Mouse (Mus musculus) limb, embryonic 13.5 days (tissue): ENCODE measurements around the gene Smco3. TPM values are rescaled to one million over a fixed set of nuclear protein-coding genes. Genes with fewer than 3 reads are reported as not detected.
"Not testable (repeated sequence)": the region's sequence is repeated elsewhere in the genome, so short reads cannot be mapped to it uniquely, and the experiment has no call there.

ENCODE experiments used
- ATAC-seq: fragments of 200-750 bp; cut with Nextera tagmentation; 2 replicates; pipeline ENCODE4 v1.8.0; 2017; ENCODE audit warnings: low read depth, moderate number of reproducible peaks, moderate TSS enrichment; ENCODE audit not compliant: low FRiP score
- H3K27ac ChIP-seq: fragments of 300-500 bp; sonication (generic); 2 replicates; pipeline ENCODE4 v1.5.1; 2015; ENCODE audit warnings: inconsistent platforms, mild to moderate bottlenecking, moderate library complexity
- H3K27me3 ChIP-seq: fragments of 300-500 bp; sonication (generic); 2 replicates; pipeline ENCODE4 v1.6.1; 2015; ENCODE audit warnings: mild to moderate bottlenecking, inconsistent platforms
- H3K36me3 ChIP-seq: fragments of 300-500 bp; sonication (generic); 2 replicates; pipeline ENCODE4 v1.6.1; 2015; ENCODE audit warnings: inconsistent platforms, mild to moderate bottlenecking, moderate library complexity
- H3K4me1 ChIP-seq: fragments of 300-500 bp; sonication (generic); 2 replicates; pipeline ENCODE4 v1.6.1; 2015; ENCODE audit warnings: inconsistent platforms
- H3K4me2 ChIP-seq: fragments of 300-500 bp; sonication (generic); replicated peaks from 2 replicates; pipeline ENCODE4 v1.6.1; 2015; ENCODE audit warnings: inconsistent platforms, mild to moderate bottlenecking, moderate library complexity
- H3K4me3 ChIP-seq: fragments of 300-500 bp; sonication (generic); 2 replicates; pipeline ENCODE4 v1.5.1; 2015; ENCODE audit warnings: moderate library complexity, mild to moderate bottlenecking, inconsistent platforms
- H3K9ac ChIP-seq: fragments of 300-500 bp; sonication (generic); 2 replicates; pipeline ENCODE4 v1.6.1; 2015; ENCODE audit warnings: mild to moderate bottlenecking, inconsistent platforms
- H3K9me3 ChIP-seq: fragments of 300-500 bp; sonication (generic); 2 replicates; pipeline ENCODE4 v1.6.1; 2016; ENCODE audit warnings: inconsistent platforms
- WGBS: fragments of 180-500 bp; shearing (Covaris S2); methylation state at CpG from one replicate; pipeline ENCODE4 v1.1.7; 2015; 5-methylcytosine and 5-hydroxymethylcytosine counted together
- polyA plus RNA-seq: library from polyadenylated mRNA; unstranded; fragments of >200 nt; fragmentation: Nextera tagmentation; extraction: Ambion mirVana; gene quantifications from 2 replicates; pipeline ENCODE4 v1.2.1, GENCODE M21; 2015

Gene Smco3
- polyA plus RNA-seq, 1 experiment from 2014 or later: 1.2 TPM

DNA sequence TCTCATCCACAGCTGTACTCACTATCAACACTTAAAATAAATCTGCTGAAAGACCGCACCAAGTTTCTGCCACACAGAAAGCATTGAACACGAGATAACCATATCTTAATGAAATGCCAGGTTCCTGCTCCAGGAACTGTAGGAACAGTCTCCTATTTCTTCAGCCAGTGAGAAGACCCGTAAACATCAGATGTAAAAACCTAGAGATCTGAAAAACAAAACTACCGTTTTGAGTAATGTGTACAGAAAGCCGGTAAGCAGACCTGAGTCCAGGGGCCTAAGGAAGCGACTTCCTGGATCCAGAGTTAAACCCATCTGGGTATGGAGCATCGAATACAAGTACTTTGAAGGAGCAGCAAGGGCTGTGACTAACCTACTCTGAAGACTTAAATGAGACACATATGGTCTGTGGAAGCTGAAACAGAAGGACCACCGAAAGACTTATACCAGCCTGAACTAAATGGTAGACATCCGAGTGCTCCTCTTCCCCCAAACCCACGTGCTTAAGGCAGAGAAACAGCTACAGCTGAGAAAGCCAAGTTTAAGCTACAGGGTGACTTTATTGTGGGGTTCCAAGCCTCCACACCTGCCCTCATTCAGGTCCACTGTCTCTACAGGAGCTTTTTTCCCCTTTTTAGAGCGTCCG, 32.0 kb downstream of the Smco3 start:
- ATAC-seq: no peak; the same call in 1 of the 2 replicates
- H3K4me1 ChIP-seq: peaks cover 24% of the 10 kb centered on the region
- no peaks in the 10 kb centered on the region for H3K36me3 ChIP-seq
- no peaks in the 10 kb centered on the region for H3K27me3 ChIP-seq
- peak overlapping the region; percentile 100 for H3K27ac ChIP-seq
- H3K4me2 ChIP-seq: peak overlapping the region; percentile 75
- 13% methylated on average over 12 of the region's 12 CpGs for WGBS
- H3K9ac ChIP-seq: peak overlapping the region; percentile 98
- peak overlapping the region; percentile 74 for H3K4me3 ChIP-seq
- no peaks in the 10 kb centered on the region for H3K9me3 ChIP-seq

DNA sequence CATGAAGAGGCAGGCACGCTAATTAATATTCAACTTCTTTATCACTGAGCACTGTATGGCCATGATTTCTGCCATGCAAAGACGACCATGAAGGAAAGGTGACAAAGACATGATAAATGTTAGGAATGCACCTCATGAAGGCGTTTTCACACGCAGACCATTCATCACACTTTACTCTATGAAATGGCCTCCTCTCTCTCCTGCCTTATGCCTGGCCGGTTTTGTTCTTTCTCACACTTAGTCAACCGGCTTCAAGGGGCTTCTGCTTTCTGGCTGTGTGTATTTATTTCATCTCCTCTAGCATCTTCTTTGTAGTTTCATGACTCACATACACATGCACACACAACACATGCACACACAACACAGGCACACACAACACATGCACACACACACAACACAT, 34.0 kb downstream of the Smco3 start:
- Histone ChIP-seq H3K27me3 (no peaks in the 10 kb centered on the region), H3K27ac (no peak overlapping the region), H3K9me3 (no peaks in the 10 kb centered on the region), H3K4me1 (peaks cover 14% of the 10 kb centered on the region), H3K9ac (no peak overlapping the region), H3K4me3 (no peak overlapping the region), H3K36me3 (no peaks in the 10 kb centered on the region), H3K4me2 (no peak overlapping the region)
- no peak for ATAC-seq
- 86% methylated on average over 6 of the region's 6 CpGs for whole genome bisulfite sequencing

DNA sequence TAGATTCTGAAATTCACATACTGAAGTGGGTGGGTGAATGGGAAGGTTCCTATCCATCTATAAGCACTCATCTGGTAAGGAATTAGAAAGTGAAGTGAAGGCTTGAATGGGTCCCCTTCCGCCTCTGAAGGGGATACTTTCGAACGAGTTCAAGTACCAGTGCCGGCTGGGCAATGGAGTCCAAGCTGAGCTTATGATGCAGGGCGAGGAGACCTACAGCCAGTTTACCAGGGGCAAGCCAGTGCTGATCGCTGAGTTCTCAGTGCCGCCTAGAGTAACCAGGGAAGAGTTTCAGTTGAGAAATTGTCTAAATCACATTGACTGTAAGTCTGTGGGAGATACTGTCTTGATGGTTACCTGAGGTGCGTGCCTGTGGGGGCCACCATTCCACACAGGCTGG, 34.5 kb downstream of the Smco3 start:
- Histone ChIP-seq H3K4me2 (no peak overlapping the region), H3K27ac (no peak overlapping the region), H3K4me1 (peaks cover 14% of the 10 kb centered on the region), H3K27me3 (no peaks in the 10 kb centered on the region), H3K36me3 (no peaks in the 10 kb centered on the region), H3K9ac (no peak overlapping the region), H3K9me3 (no peaks in the 10 kb centered on the region), H3K4me3 (no peak overlapping the region)
- WGBS: 93% methylated on average over 8 of the region's 8 CpGs
- no peak for ATAC-seq

DNA sequence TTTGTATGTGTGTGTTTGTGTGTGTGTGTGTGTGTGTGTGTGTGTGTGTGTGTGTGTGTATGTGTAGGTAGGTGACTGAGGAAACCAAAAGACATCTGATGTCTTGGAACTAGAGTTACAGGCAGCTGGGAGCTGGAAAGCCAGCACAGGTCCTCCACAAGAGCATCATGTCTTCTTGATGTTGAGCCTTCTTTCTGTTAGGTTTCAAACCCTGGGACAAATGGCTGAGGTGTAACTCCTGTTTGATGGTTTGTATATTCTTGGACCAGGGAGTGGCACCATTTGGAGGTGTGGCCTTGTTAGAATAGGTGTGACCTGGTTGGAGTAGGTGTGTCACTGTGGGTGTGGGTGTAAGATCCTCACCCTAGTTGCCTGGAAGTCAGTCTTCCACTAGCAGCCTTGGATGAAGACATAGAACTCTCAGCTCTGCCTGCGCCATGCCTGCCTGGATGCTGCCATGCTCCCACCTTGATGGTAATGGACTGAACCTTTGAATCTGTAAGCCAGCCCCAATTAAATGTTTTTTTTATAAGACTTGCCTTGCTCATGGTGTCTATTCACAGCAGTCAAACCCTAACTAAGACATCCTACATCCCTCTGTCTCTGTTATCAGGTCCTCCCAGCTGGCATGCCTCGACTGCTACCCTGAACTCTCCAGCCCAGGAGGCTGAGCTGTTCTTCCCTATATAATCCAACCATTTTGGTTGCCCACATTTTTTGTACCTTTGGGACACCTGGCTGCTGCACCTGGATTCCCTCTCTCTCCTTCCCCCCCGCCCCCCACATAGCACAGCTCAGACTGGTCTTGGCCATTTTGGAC, 37.2 kb downstream of the Smco3 start:
- not testable (repeated sequence) for H3K4me3 ChIP-seq, H3K4me2 ChIP-seq, H3K27ac ChIP-seq, H3K36me3 ChIP-seq, H3K27me3 ChIP-seq, H3K9me3 ChIP-seq, H3K9ac ChIP-seq, ATAC-seq
- WGBS: 84% methylated on average over 3 of the region's 3 CpGs
- H3K4me1 ChIP-seq: peaks cover 14% of the 10 kb centered on the region

DNA sequence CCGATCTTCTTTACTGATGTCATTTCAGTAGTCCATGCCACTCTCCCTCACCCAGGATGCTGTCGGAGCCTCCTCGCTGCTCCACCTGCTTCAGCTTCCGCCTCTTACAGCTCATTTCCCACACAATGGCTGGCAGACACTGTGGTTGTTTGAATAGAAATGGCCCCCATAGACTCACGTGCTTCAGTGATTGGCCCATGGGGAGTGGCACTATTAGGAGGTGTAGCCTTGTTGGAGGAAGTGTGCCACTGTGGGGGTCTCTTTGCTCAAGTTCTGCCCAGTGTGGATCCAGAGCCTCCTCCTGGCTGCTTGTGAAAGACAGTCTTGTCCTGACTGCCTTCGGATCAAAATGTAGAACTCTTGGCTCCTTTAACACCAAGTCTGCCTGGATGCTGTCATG, 39.4 kb downstream of the Smco3 start:
- 66% methylated on average over 6 of the region's 6 CpGs for WGBS
- 0 out of 2 replicates have a peak, but pooled peaks have one; percentile 29 for ATAC-seq
- Histone ChIP-seq H3K9ac (no peak overlapping the region), H3K4me1 (peaks cover 14% of the 10 kb centered on the region), H3K36me3 (no peaks in the 10 kb centered on the region), H3K9me3 (no peaks in the 10 kb centered on the region), H3K27ac (no peak overlapping the region), H3K27me3 (no peaks in the 10 kb centered on the region), H3K4me2 (no peak overlapping the region), H3K4me3 (no peak overlapping the region)

DNA sequence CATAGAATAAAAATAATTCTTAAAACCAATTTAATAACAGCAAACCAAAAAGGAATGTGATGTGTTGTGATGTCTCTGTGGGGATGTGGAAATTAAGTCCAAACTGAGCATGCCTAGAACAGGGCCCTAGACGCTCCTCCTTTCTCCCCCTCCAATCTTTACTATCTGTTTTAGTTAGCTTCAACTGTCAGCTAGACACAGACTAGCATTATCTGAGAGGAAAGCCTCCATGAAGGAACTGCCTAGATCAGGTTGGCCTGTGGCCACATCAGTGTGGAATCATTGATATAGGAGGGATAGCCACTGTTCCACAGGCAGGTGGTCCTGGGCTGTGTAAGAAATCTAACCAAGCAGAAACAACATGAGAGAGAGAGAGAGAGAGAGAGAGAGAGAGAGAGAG, 40.1 kb downstream of the Smco3 start:
- Histone ChIP-seq H3K4me1 (peaks cover 14% of the 10 kb centered on the region), H3K27me3 (no peaks in the 10 kb centered on the region), H3K4me3 (no peak overlapping the region), H3K9ac (no peak overlapping the region), H3K9me3 (no peaks in the 10 kb centered on the region), H3K4me2 (no peak overlapping the region), H3K27ac (no peak overlapping the region), H3K36me3 (no peaks in the 10 kb centered on the region)
- no peak for ATAC-seq
- WGBS: 68% methylated on average over 1 of the region's 1 CpGs

DNA sequence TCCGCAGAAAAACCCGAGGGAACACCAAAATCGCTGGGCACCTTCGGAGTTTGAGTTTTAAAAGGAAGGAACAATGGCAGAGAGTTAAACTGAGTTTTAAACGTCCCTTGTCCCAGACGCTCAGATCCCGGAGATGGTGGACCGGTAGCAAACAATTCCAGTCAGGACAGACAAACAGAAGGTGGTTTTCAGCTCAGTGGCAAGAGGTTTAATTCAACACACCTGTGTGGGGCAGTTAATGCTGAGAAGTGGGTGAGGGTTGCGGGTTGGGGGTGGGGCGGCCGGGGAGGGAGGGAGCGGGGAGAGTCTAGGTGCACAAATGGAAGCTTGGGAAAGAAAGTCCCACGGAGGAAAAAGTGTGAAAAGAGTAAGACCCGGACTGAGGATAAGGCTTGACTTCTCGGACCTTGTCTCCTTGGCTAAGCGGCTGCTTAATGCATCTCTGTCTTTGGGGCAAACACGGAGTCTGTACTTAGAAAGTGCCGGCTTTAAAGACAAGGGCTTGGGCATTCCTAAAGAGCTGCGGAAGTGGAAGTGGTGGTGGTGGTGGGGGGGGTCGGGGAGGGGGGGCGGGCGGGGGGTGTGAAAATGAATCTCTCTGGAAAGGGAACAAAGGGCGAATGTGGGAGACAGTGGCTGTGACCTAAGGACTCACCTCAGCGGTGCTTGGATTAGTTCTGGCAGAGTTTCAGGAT, 41.3 kb downstream of the Smco3 start:
- peaks cover 14% of the 10 kb centered on the region for H3K4me1 ChIP-seq
- no peaks in the 10 kb centered on the region for H3K27me3 ChIP-seq
- ATAC-seq: 0 out of 2 replicates have a peak, but pooled peaks have one; percentile 33
- peak overlapping the region; percentile 59 for H3K9ac ChIP-seq
- H3K4me2 ChIP-seq: peak overlapping the region; percentile 76
- no peaks in the 10 kb centered on the region for H3K9me3 ChIP-seq
- H3K36me3 ChIP-seq: no peaks in the 10 kb centered on the region
- H3K4me3 ChIP-seq: peak overlapping the region; percentile 42
- H3K27ac ChIP-seq: no peak overlapping the region
- WGBS: under 1% methylated on average over 24 of the region's 24 CpGs

DNA sequence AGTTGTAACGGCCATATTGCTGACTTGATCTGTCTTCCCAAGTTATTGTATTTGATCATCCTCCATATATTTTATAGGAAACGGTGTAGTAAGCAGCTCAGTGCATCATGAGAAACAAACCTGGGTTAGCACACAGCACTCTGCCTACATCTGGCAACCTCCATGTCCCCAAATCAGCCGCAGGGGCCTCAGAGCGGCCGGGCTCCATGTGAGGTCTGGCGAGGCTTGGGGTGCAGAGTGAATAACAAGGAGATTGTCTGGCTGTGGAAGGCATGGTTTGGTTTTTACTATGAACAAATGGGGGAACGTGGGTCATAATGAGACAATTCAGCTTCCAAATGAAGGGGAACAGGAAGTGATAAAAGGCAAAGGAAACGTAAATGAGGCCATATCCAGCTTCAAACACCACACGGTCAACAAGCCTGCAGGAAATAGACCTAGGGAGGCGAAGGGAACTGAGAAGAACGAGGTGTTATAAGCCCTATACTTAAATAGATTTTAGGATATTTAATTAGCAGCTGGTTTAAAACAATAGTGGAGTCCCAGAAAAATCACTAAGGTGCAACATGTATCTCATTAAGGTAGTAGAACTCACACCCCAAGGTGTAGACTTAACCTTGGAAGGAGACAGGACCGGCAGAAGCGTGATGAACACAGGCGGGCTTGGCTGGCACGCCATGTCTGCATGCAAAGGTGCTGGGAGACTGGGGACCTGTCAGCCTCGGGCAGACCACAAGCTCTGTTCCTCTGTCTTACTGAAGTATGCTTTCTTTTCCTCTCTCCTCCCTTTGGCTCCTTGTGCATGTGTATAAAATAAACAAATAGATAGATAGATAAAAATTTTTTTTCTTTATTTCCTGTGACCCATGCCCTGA, 42.1 kb downstream of the Smco3 start:
- H3K4me3 ChIP-seq: peak overlapping the region; percentile 42
- H3K4me2 ChIP-seq: peak overlapping the region; percentile 76
- peak; percentile 46; the same call in 1 of the 2 replicates for ATAC-seq
- no peaks in the 10 kb centered on the region for H3K27me3 ChIP-seq
- no peak overlapping the region for H3K9ac ChIP-seq
- WGBS: 9% methylated on average over 16 of the region's 16 CpGs
- peaks cover 14% of the 10 kb centered on the region for H3K4me1 ChIP-seq
- H3K9me3 ChIP-seq: no peaks in the 10 kb centered on the region
- H3K27ac ChIP-seq: no peak overlapping the region
- H3K36me3 ChIP-seq: no peaks in the 10 kb centered on the region

DNA sequence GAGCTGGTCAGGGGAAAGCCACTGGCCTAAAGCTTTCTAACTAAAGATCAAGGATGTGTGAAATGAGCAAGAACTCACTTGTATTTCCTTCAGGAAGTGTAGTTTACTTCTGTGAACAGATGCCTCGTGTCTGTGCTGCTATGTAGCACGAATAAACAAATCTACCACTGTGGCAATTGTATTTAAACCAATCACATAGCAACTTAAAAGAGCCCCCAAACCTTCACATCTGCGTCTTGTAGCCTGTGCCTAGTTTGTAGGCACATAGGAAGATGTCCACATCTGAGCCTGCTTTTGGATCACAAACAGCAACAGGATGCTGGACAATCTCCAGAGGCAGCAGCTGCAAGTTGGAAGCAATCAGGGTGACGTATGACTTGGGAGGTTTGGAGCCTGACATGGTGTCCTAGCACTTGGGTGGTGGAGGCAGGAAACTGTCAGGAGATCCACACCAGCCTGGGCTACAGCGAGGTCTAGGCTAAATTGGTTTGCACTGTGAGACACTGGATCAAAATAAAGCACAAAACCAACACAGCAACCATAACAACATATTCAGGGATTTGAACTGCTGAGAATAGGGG, 45.8 kb downstream of the Smco3 start:
- no peaks in the 10 kb centered on the region for H3K36me3 ChIP-seq
- no peaks in the 10 kb centered on the region for H3K9me3 ChIP-seq
- no peaks in the 10 kb centered on the region for H3K27me3 ChIP-seq
- no peak overlapping the region for H3K4me2 ChIP-seq
- H3K4me1 ChIP-seq: peaks cover 14% of the 10 kb centered on the region
- WGBS: 69% methylated on average over 5 of the region's 5 CpGs
- no peak for ATAC-seq
- no peak overlapping the region for H3K27ac ChIP-seq
- H3K9ac ChIP-seq: no peak overlapping the region
- H3K4me3 ChIP-seq: no peak overlapping the region

DNA sequence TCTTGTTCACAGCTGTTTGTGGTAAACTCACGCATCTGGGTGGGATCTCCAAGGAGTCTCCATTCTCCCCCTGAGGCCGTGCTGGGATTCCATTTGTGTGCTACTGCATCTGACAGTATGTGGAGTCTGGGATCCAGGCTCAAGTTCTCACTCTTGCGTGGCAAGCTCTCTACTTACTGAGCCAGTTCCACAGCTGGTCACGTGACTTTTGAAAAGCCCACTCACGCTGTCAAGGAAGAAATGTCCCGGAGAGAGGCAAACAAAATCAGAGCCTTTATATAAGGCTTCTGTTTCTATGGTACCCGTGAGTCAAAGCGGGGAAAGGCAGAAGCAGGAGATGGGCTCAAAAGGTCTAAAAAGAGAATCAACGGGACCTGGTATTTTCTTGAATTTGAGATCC, 52.5 kb downstream of the Smco3 start:
- Histone ChIP-seq H3K4me2 (no peak overlapping the region), H3K4me3 (no peak overlapping the region), H3K27me3 (no peaks in the 10 kb centered on the region), H3K4me1 (peaks cover 6% of the 10 kb centered on the region; the same call in 1 of the 2 replicates), H3K9me3 (no peaks in the 10 kb centered on the region), H3K27ac (no peak overlapping the region), H3K36me3 (no peaks in the 10 kb centered on the region), H3K9ac (no peak overlapping the region)
- ATAC-seq: no peak
- WGBS: 72% methylated on average over 9 of the region's 9 CpGs

DNA sequence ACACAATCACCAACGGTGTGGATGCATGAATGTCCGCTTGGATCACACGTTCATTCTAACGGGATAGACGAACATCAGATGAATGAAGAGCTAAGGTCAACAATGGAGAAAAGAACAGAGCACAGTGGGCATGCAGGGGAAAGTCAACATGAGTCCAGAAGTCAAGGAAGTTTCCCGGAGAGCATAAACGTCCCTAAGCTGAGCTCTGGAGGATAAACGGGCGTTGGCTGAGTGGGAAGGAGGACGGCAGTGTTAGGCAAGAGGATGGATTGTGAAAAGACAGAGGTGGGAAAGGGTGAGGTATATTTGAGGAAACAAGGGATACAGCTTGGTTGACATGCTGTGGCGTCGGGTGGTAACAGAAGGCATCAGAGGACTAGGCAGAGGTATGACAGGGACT, 53.1 kb downstream of the Smco3 start:
- no peaks in the 10 kb centered on the region for H3K36me3 ChIP-seq
- H3K9ac ChIP-seq: no peak overlapping the region
- H3K4me2 ChIP-seq: no peak overlapping the region
- no peaks in the 10 kb centered on the region for H3K27me3 ChIP-seq
- ATAC-seq: no peak
- H3K4me1 ChIP-seq: peaks cover 6% of the 10 kb centered on the region; the same call in 1 of the 2 replicates
- H3K9me3 ChIP-seq: no peaks in the 10 kb centered on the region
- H3K27ac ChIP-seq: no peak overlapping the region
- H3K4me3 ChIP-seq: no peak overlapping the region
- WGBS: 88% methylated on average over 12 of the region's 12 CpGs
